Mouse (Mus musculus) E14TG2a.4 (cell line): ENCODE measurements at regions not wholly inside any gene's neighbourhood (a gene's known extent, or its start where the extent isn't known, plus 50 kb on each side); places are given as distances from the start of the nearest gene placed in this dataset.
"Not testable (repeated sequence)": the region's sequence is repeated elsewhere in the genome, so short reads cannot be mapped to it uniquely, and the experiment has no call there.

ENCODE experiments used
- H3K27me3 ChIP-seq: 2 replicates; pipeline ENCODE4 v1.6.1; 2014; ENCODE audit warnings: low read length, control low read depth; ENCODE audit not compliant: insufficient read depth
- H3K36me3 ChIP-seq: 2 replicates; pipeline ENCODE4 v1.6.1; 2014; ENCODE audit warnings: low read length, control low read depth; ENCODE audit not compliant: insufficient read depth
- H3K4me1 ChIP-seq: replicated peaks from 2 replicates; pipeline ENCODE4 v1.6.1; 2014; ENCODE audit warnings: low read depth, low read length, control low read depth
- H3K4me3 ChIP-seq: replicated peaks from 2 replicates; pipeline ENCODE4 v1.5.1; 2014; ENCODE audit warnings: mild to moderate bottlenecking, low read length
- H3K9me3 ChIP-seq: 2 replicates; pipeline ENCODE4 v1.6.1; 2014; ENCODE audit warnings: low read length, control low read depth
- CTCF ChIP-seq: conservative IDR thresholded peaks from 2 replicates; pipeline ENCODE4 v1.5.1; 2014; ENCODE audit warnings: low read length
- NANOG ChIP-seq: IDR thresholded peaks from 2 replicates; pipeline ENCODE4 v1.6.1; 2014; ENCODE audit warnings: borderline replicate concordance, low read length, mixed read lengths
- POU5F1 ChIP-seq: IDR thresholded peaks from 2 replicates; pipeline ENCODE4 v1.6.1; 2014; ENCODE audit warnings: low read length, borderline replicate concordance

- Histone ChIP-seq H3K27me3 (no peaks in the 10 kb centered on the region), H3K4me1 (no peaks in the 10 kb centered on the region), H3K4me3 (no peak overlapping the region), H3K9me3 (no peaks in the 10 kb centered on the region; the same call in 1 of the 2 replicates), H3K36me3 (no peaks in the 10 kb centered on the region)
- TF ChIP-seq NANOG (no peak), POU5F1 (no peak), CTCF (no peak)
Measured at GRCm38 (mm10) chr12:32434506-32435002, 56.0 kb downstream of the Ccdc71l start.

- no peak for TF ChIP-seq CTCF
- TF ChIP-seq POU5F1 = no peak
- no peak for TF ChIP-seq NANOG
- Histone ChIP-seq H3K36me3 (no peaks in the 10 kb centered on the region), H3K27me3 (no peaks in the 10 kb centered on the region), H3K4me3 (no peak overlapping the region), H3K4me1 (no peaks in the 10 kb centered on the region), H3K9me3 (no peaks in the 10 kb centered on the region; the same call in 1 of the 2 replicates)
Measured at GRCm38 (mm10) chr12:32435126-32435525, 56.6 kb downstream of the Ccdc71l start.

GRCm38 (mm10) chr12:32438209-32438608, 59.7 kb downstream of the Ccdc71l start:
- TF ChIP-seq NANOG (no peak), CTCF (no peak), POU5F1 (no peak)
- H3K36me3 ChIP-seq = no peaks in the 10 kb centered on the region
- no peaks in the 10 kb centered on the region for H3K4me1 ChIP-seq
- no peak overlapping the region for H3K4me3 ChIP-seq
- H3K9me3 ChIP-seq = no peaks in the 10 kb centered on the region
- H3K27me3 ChIP-seq = no peaks in the 10 kb centered on the region

- Histone ChIP-seq H3K36me3 (no peaks in the 10 kb centered on the region), H3K9me3 (no peaks in the 10 kb centered on the region), H3K4me3 (no peak overlapping the region), H3K4me1 (no peaks in the 10 kb centered on the region), H3K27me3 (no peaks in the 10 kb centered on the region)
- TF ChIP-seq NANOG = no peak
Measured at GRCm38 (mm10) chr12:32444770-32445169, 66.3 kb downstream of the Ccdc71l start.

- no peaks in the 10 kb centered on the region for H3K4me1 ChIP-seq
- H3K4me3 ChIP-seq = no peak overlapping the region
- no peak for TF ChIP-seq CTCF
- no peak for TF ChIP-seq NANOG
- TF ChIP-seq POU5F1 = no peak
- H3K27me3 ChIP-seq = no peaks in the 10 kb centered on the region
- H3K9me3 ChIP-seq = no peaks in the 10 kb centered on the region
- H3K36me3 ChIP-seq = no peaks in the 10 kb centered on the region
Measured at GRCm38 (mm10) chr12:32445874-32446273, 67.4 kb downstream of the Ccdc71l start.

GRCm38 (mm10) chr12:32449373-32449772, 70.9 kb downstream of the Ccdc71l start:
- H3K36me3 ChIP-seq = no peaks in the 10 kb centered on the region
- no peaks in the 10 kb centered on the region for H3K4me1 ChIP-seq
- TF ChIP-seq POU5F1 (no peak), CTCF (no peak), NANOG (no peak)
- no peak overlapping the region for H3K4me3 ChIP-seq
- no peaks in the 10 kb centered on the region for H3K27me3 ChIP-seq
- no peaks in the 10 kb centered on the region for H3K9me3 ChIP-seq

GRCm38 (mm10) chr12:32451226-32451625, 72.7 kb downstream of the Ccdc71l start:
- no peak for TF ChIP-seq CTCF
- no peak for TF ChIP-seq NANOG
- no peak for TF ChIP-seq POU5F1
- Histone ChIP-seq H3K36me3 (no peaks in the 10 kb centered on the region), H3K27me3 (no peaks in the 10 kb centered on the region), H3K9me3 (no peaks in the 10 kb centered on the region), H3K4me1 (no peaks in the 10 kb centered on the region), H3K4me3 (no peak overlapping the region)

- no peak for TF ChIP-seq NANOG
- no peak for TF ChIP-seq POU5F1
- H3K36me3 ChIP-seq = no peaks in the 10 kb centered on the region
- H3K27me3 ChIP-seq = no peaks in the 10 kb centered on the region
- no peaks in the 10 kb centered on the region for H3K4me1 ChIP-seq
- H3K4me3 ChIP-seq = no peak overlapping the region
- H3K9me3 ChIP-seq = no peaks in the 10 kb centered on the region
Measured at GRCm38 (mm10) chr12:32454794-32455193, 76.3 kb downstream of the Ccdc71l start.

- not testable (repeated sequence) for H3K4me1 ChIP-seq, H3K9me3 ChIP-seq, H3K36me3 ChIP-seq, H3K27me3 ChIP-seq, H3K4me3 ChIP-seq
Measured at GRCm38 (mm10) chr12:32455231-32455630, 76.7 kb downstream of the Ccdc71l start.

- Histone ChIP-seq H3K27me3 (no peaks in the 10 kb centered on the region), H3K9me3 (no peaks in the 10 kb centered on the region), H3K4me3 (no peak overlapping the region), H3K36me3 (no peaks in the 10 kb centered on the region), H3K4me1 (no peaks in the 10 kb centered on the region)
- TF ChIP-seq NANOG (no peak), CTCF (no peak), POU5F1 (no peak)
Measured at GRCm38 (mm10) chr12:32455913-32456312, 77.4 kb downstream of the Ccdc71l start.
